Mouse (Mus musculus) right cerebral cortex, adult 18-20 months (tissue): ENCODE measurements at regions not wholly inside any gene's neighbourhood (a gene's known extent, or its start where the extent isn't known, plus 50 kb on each side); places are given as distances from the start of the nearest gene placed in this dataset.
A peak's percentile ranks its signal among the peaks of the same experiment; 100 is the strongest.

Experiments used
- DNase-seq: peaks from one replicate; pipeline ENCODE4 v3.0.0; 2022; ENCODE audit warnings: mixed read lengths

GRCm38 (mm10) chr4:75130757-75131156 is 147.3 kb downstream of the Dmac1 start:
- no peak for DNase-seq

- no peak for DNase-seq
These were observed 162.2 kb downstream of the Dmac1 start for GRCm38 (mm10) chr4:75115887-75116286.

GRCm38 (mm10) chr4:75115346-75115745 is 162.8 kb downstream of the Dmac1 start:
- no peak for DNase-seq

GRCm38 (mm10) chr4:75065782-75066181 is 212.3 kb downstream of the Dmac1 start:
- DNase-seq, result no peak

GRCm38 (mm10) chr4:75063275-75063674 is 214.8 kb downstream of the Dmac1 start:
- DNase-seq, result no peak

- peak; percentile 10 for DNase-seq
These were observed 234.6 kb downstream of the Dmac1 start for GRCm38 (mm10) chr4:75043510-75043909.

GRCm38 (mm10) chr4:75042640-75043039 is 235.5 kb downstream of the Dmac1 start:
- no peak for DNase-seq

- DNase-seq, result no peak
These were observed 236.1 kb downstream of the Dmac1 start for GRCm38 (mm10) chr4:75041930-75042579.
